Mouse (Mus musculus): Measurements from ENCODE around the gene Negr1. TPM values are rescaled to one million over a fixed set of nuclear protein-coding genes. Genes with fewer than 3 reads are reported as not detected.

The Negr1 gene
- polyA plus RNA-seq, 1 experiment from 2014 or later, result 2.1 TPM

- Histone ChIP-seq H3K36me3 (replicated peaks) (no peaks in the 10 kb centered on the region), H3K27me3 (ENCODE audit: poor library complexity, severe bottlenecking) (no peaks in the 10 kb centered on the region), H3K4me3 (no peak overlapping the region), H3K4me1 (0 out of 2 replicates have a peak, but pooled peaks cover 3% of the 10 kb centered on the region), H3K9me3 (no peaks in the 10 kb centered on the region), H3K27ac (no peak overlapping the region)
- no peak for DNase-seq (ENCODE audit: extremely low spot score, low spot score)
- 86% methylated on average over 4 of the region's 4 CpGs for WGBS
These were observed 334.5 kb downstream of the Negr1 start for GRCm38 (mm10) chr3:156896106-156896505.

- H3K27me3 ChIP-seq (ENCODE audit: poor library complexity, severe bottlenecking), result no peaks in the 10 kb centered on the region
- WGBS, result 72% methylated on average over 1 of the region's 1 CpGs
These were observed 335.0 kb downstream of the Negr1 start for GRCm38 (mm10) chr3:156896552-156896951.

GRCm38 (mm10) chr3:156901140-156901539 lies 339.5 kb downstream of the Negr1 start:
- H3K9me3 ChIP-seq, result no peaks in the 10 kb centered on the region
- no peak overlapping the region for H3K4me3 ChIP-seq
- H3K36me3 ChIP-seq (replicated peaks), result no peaks in the 10 kb centered on the region
- no peaks in the 10 kb centered on the region for H3K27me3 ChIP-seq (ENCODE audit: poor library complexity, severe bottlenecking)
- H3K4me1 ChIP-seq, result peaks cover 19% of the 10 kb centered on the region
- DNase-seq (ENCODE audit: extremely low spot score, low spot score), result no peak
- WGBS, result 94% methylated on average over 3 of the region's 3 CpGs
- H3K27ac ChIP-seq, result no peak overlapping the region

More at GRCm38 (mm10) chr3:156896552-156896951, 335.0 kb downstream of the Negr1 start:
- no peak overlapping the region for H3K4me3 ChIP-seq
- no peaks in the 10 kb centered on the region for H3K9me3 ChIP-seq
- H3K4me1 ChIP-seq, result 0 out of 2 replicates have a peak, but pooled peaks cover 3% of the 10 kb centered on the region
- H3K36me3 ChIP-seq (replicated peaks), result no peaks in the 10 kb centered on the region
- DNase-seq (ENCODE audit: extremely low spot score, low spot score), result no peak
- H3K27ac ChIP-seq, result no peak overlapping the region

- WGBS, result 57% methylated on average over 9 of the region's 9 CpGs
- Histone ChIP-seq H3K27ac (no peak overlapping the region), H3K36me3 (replicated peaks) (no peaks in the 10 kb centered on the region), H3K27me3 (ENCODE audit: poor library complexity, severe bottlenecking) (no peaks in the 10 kb centered on the region), H3K4me1 (peaks cover 19% of the 10 kb centered on the region), H3K9me3 (no peaks in the 10 kb centered on the region), H3K4me3 (no peak overlapping the region)
- DNase-seq (ENCODE audit: extremely low spot score, low spot score), result no peak
These were observed 342.5 kb downstream of the Negr1 start for GRCm38 (mm10) chr3:156903925-156904576.

- DNase-seq (ENCODE audit: extremely low spot score, low spot score), result no peak
- no peaks in the 10 kb centered on the region for H3K36me3 ChIP-seq (replicated peaks)
- H3K27me3 ChIP-seq (ENCODE audit: poor library complexity, severe bottlenecking), result no peaks in the 10 kb centered on the region
- no peaks in the 10 kb centered on the region for H3K4me1 ChIP-seq
- 95% methylated on average over 3 of the region's 3 CpGs for WGBS
- no peak overlapping the region for H3K27ac ChIP-seq
- H3K4me3 ChIP-seq, result no peak overlapping the region
- no peaks in the 10 kb centered on the region for H3K9me3 ChIP-seq
These were observed 351.2 kb downstream of the Negr1 start for GRCm38 (mm10) chr3:156912816-156913215.

- Histone ChIP-seq H3K4me1 (no peaks in the 10 kb centered on the region), H3K4me3 (no peak overlapping the region), H3K9me3 (no peaks in the 10 kb centered on the region), H3K27ac (no peak overlapping the region), H3K27me3 (ENCODE audit: poor library complexity, severe bottlenecking) (no peaks in the 10 kb centered on the region), H3K36me3 (replicated peaks) (no peaks in the 10 kb centered on the region)
- DNase-seq (ENCODE audit: extremely low spot score, low spot score), result no peak
These were observed 359.8 kb downstream of the Negr1 start for GRCm38 (mm10) chr3:156921369-156921768.

GRCm38 (mm10) chr3:156923159-156923558 lies 361.6 kb downstream of the Negr1 start:
- WGBS, result 95% methylated on average over 1 of the region's 1 CpGs
- Histone ChIP-seq H3K4me3 (no peak overlapping the region), H3K4me1 (no peaks in the 10 kb centered on the region), H3K9me3 (no peaks in the 10 kb centered on the region), H3K36me3 (replicated peaks) (no peaks in the 10 kb centered on the region), H3K27me3 (ENCODE audit: poor library complexity, severe bottlenecking) (no peaks in the 10 kb centered on the region), H3K27ac (no peak overlapping the region)
- DNase-seq (ENCODE audit: extremely low spot score, low spot score), result no peak

- Histone ChIP-seq H3K27me3 (ENCODE audit: poor library complexity, severe bottlenecking) (no peaks in the 10 kb centered on the region), H3K36me3 (replicated peaks) (no peaks in the 10 kb centered on the region), H3K4me1 (no peaks in the 10 kb centered on the region), H3K9me3 (no peaks in the 10 kb centered on the region), H3K4me3 (no peak overlapping the region), H3K27ac (no peak overlapping the region)
- DNase-seq (ENCODE audit: extremely low spot score, low spot score), result no peak
- WGBS, result 92% methylated on average over 5 of the region's 5 CpGs
These were observed 363.5 kb downstream of the Negr1 start for GRCm38 (mm10) chr3:156925102-156925501.

GRCm38 (mm10) chr3:156928396-156929061 lies 366.9 kb downstream of the Negr1 start:
- H3K36me3 ChIP-seq (replicated peaks), result no peaks in the 10 kb centered on the region
- H3K4me3 ChIP-seq, result no peak overlapping the region
- H3K27me3 ChIP-seq (ENCODE audit: poor library complexity, severe bottlenecking), result no peaks in the 10 kb centered on the region
- no peaks in the 10 kb centered on the region for H3K4me1 ChIP-seq
- H3K27ac ChIP-seq, result no peak overlapping the region
- 74% methylated on average over 5 of the region's 5 CpGs for WGBS
- H3K9me3 ChIP-seq, result no peaks in the 10 kb centered on the region
- DNase-seq (ENCODE audit: extremely low spot score, low spot score), result no peak

- H3K27ac ChIP-seq, result no peak overlapping the region
- H3K36me3 ChIP-seq (replicated peaks), result no peaks in the 10 kb centered on the region
- H3K4me3 ChIP-seq, result no peak overlapping the region
- 96% methylated on average over 3 of the region's 3 CpGs for WGBS
- no peak for DNase-seq (ENCODE audit: extremely low spot score, low spot score)
- H3K27me3 ChIP-seq (ENCODE audit: poor library complexity, severe bottlenecking), result no peaks in the 10 kb centered on the region
- no peaks in the 10 kb centered on the region for H3K4me1 ChIP-seq
- H3K9me3 ChIP-seq, result no peaks in the 10 kb centered on the region
These were observed 367.4 kb downstream of the Negr1 start for GRCm38 (mm10) chr3:156929062-156929397.

- DNase-seq (ENCODE audit: extremely low spot score, low spot score), result no peak
- no peaks in the 10 kb centered on the region for H3K36me3 ChIP-seq (replicated peaks)
- no peak overlapping the region for H3K4me3 ChIP-seq
- no peak overlapping the region for H3K27ac ChIP-seq
- H3K27me3 ChIP-seq (ENCODE audit: poor library complexity, severe bottlenecking), result no peaks in the 10 kb centered on the region
- 83% methylated on average over 2 of the region's 2 CpGs for WGBS
- no peaks in the 10 kb centered on the region for H3K4me1 ChIP-seq
- no peaks in the 10 kb centered on the region for H3K9me3 ChIP-seq
These were observed 368.3 kb downstream of the Negr1 start for GRCm38 (mm10) chr3:156929677-156930440.

GRCm38 (mm10) chr3:156931011-156931410 lies 369.4 kb downstream of the Negr1 start:
- no peaks in the 10 kb centered on the region for H3K36me3 ChIP-seq (replicated peaks)
- WGBS, result 89% methylated on average over 2 of the region's 2 CpGs
- H3K27me3 ChIP-seq (ENCODE audit: poor library complexity, severe bottlenecking), result no peaks in the 10 kb centered on the region
- no peak for DNase-seq (ENCODE audit: extremely low spot score, low spot score)
- no peaks in the 10 kb centered on the region for H3K4me1 ChIP-seq
- no peaks in the 10 kb centered on the region for H3K9me3 ChIP-seq
- no peak overlapping the region for H3K4me3 ChIP-seq
- no peak overlapping the region for H3K27ac ChIP-seq

GRCm38 (mm10) chr3:156931540-156931939 lies 369.9 kb downstream of the Negr1 start:
- Histone ChIP-seq H3K4me3 (no peak overlapping the region), H3K27me3 (ENCODE audit: poor library complexity, severe bottlenecking) (no peaks in the 10 kb centered on the region), H3K36me3 (replicated peaks) (no peaks in the 10 kb centered on the region), H3K27ac (no peak overlapping the region), H3K4me1 (no peaks in the 10 kb centered on the region), H3K9me3 (no peaks in the 10 kb centered on the region)
- no peak for DNase-seq (ENCODE audit: extremely low spot score, low spot score)
- 98% methylated on average over 1 of the region's 1 CpGs for WGBS
